In the genomic region with DNA sequence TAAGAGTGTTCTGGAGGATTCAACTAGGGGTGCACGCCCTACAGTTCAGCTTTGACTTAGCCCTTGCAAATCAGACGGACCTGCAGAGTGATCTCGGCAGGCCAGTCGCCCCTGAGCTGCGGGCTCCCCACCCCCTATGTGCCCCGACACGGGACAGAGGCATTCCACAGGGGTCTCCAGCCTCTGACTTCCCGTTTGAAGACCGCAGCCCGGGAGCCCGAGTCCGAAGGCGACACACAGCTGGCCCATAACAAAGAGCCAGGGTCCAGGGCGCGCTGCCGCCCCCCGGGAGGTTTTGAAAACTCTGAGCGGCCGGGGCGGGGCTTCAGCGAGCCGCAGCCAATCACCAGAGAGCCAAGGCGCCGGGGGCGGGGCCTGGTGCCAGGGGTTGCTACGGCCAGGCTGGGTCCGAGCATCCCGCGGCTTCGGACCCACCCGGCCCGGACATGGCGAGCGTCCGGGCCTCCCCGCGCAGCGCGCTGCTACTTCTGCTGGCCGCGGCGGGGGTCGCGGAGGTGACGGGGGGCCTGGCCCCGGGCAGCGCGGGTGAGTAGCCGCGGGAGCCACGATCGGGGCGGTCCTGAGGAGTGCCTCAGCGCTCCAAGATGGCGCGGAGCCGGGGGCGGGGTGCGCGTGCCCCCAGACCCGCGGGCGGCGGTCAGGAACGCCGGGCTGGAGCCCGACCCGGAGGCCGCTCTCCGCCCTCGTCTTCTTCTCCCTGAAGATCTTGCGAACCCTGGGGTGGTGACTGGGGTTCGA, we compare ENCODE assay signal across 8 mouse cellular contexts. TPM values are rescaled to one million over a fixed set of nuclear protein-coding genes. Genes with fewer than 3 reads are reported as not detected.
DNase-seq lines count a peak whose midpoint lies in the region; ATAC-seq and TF ChIP-seq lines count a peak whose summit lies in the region.

A gene (plus strand): TSS at position 371 of the 759 bp plus-strand sequence.

- H3K4me2 ChIP-seq in forebrain, embryonic 13.5 days = peak within 1 kb of the TSS; percentile 94
- H3K4me2 ChIP-seq in heart, postnatal 0 days (ENCODE audit: low read depth, low read length) = peak within 1 kb of the TSS; percentile 96
- peak within 1 kb of the TSS; percentile 74 for H3K4me2 ChIP-seq in liver, embryonic 16.5 days (ENCODE audit: low read depth, low read length)
- peak within 1 kb of the TSS; percentile 89 for H3K4me2 ChIP-seq in neural tube, embryonic 13.5 days

- TF ChIP-seq CTCF in E14TG2a.4 (conservative IDR thresholded peaks at IDR 0.05; ENCODE audit: low read length) = no peak
- no peak for TF ChIP-seq CTCF in heart, postnatal 0 days (IDR thresholded peaks at IDR 0.05; ENCODE audit: low read depth)

- H3K27me3 ChIP-seq in E14TG2a.4 (ENCODE audit: insufficient read depth, low read length) = peaks cover 39% of the 10 kb centered on the region
- H3K27me3 ChIP-seq in forebrain, embryonic 13.5 days = no peaks in the 10 kb centered on the region
- H3K27me3 ChIP-seq in heart, postnatal 0 days (ENCODE audit: control insufficient read depth, insufficient read depth, low read length) = no peaks in the 10 kb centered on the region
- peaks cover 9% of the 10 kb centered on the region for H3K27me3 ChIP-seq in liver, embryonic 16.5 days (ENCODE audit: control insufficient read depth, insufficient read depth, low read depth, low read length)
- no peaks in the 10 kb centered on the region for H3K27me3 ChIP-seq in neural tube, embryonic 13.5 days

- DNase-seq in c-Kit-positive CD71-positive TER-119-positive erythroid progenitor cells, embryonic 14.5 days (ENCODE audit: low spot score) = peak; percentile 48
- peak; percentile 71 for DNase-seq in heart, postnatal 0 days (ENCODE audit: low spot score)
- peak; percentile 83 to 95 for DNase-seq in kidney, postnatal 36 days
- DNase-seq in testis, postnatal 10 days (ENCODE audit: low spot score) = peak; percentile 96

- peak; percentile 95 for ATAC-seq in forebrain, embryonic 13.5 days
- peak; percentile 90 for ATAC-seq in heart, postnatal 0 days (ENCODE audit: insufficient read depth, low read depth)
- peak; percentile 85 for ATAC-seq in liver, embryonic 16.5 days (ENCODE audit: low read depth)
- ATAC-seq in neural tube, embryonic 13.5 days (ENCODE audit: low read depth) = peak; percentile 93

- H3K9me3 ChIP-seq in E14TG2a.4 (ENCODE audit: low read length) = no peaks in the 10 kb centered on the region
- H3K9me3 ChIP-seq in forebrain, embryonic 13.5 days (replicated peaks) = peaks cover 4% of the 10 kb centered on the region; the same call in 1 of the 2 replicates
- no peaks in the 10 kb centered on the region for H3K9me3 ChIP-seq in heart, postnatal 0 days (replicated peaks; ENCODE audit: control insufficient read depth, low read length)
- no peaks in the 10 kb centered on the region for H3K9me3 ChIP-seq in liver, embryonic 16.5 days (replicated peaks; ENCODE audit: control insufficient read depth, low read length)
- no peaks in the 10 kb centered on the region for H3K9me3 ChIP-seq in neural tube, embryonic 13.5 days

- peaks cover 11% of the 10 kb centered on the region for H3K4me1 ChIP-seq in E14TG2a.4 (replicated peaks; ENCODE audit: low read depth, low read length)
- peaks cover 29% of the 10 kb centered on the region for H3K4me1 ChIP-seq in forebrain, embryonic 13.5 days
- H3K4me1 ChIP-seq in heart, postnatal 0 days (ENCODE audit: control insufficient read depth, insufficient read depth) = no peaks in the 10 kb centered on the region; the same call in 1 of the 2 replicates
- H3K4me1 ChIP-seq in liver, embryonic 16.5 days (ENCODE audit: control insufficient read depth, low read depth, low read length) = peaks cover 6% of the 10 kb centered on the region
- peaks cover 30% of the 10 kb centered on the region for H3K4me1 ChIP-seq in neural tube, embryonic 13.5 days (replicated peaks)

- H3K27ac ChIP-seq in forebrain, embryonic 13.5 days = peak within 1 kb of the TSS; percentile 62
- H3K27ac ChIP-seq in heart, postnatal 0 days (ENCODE audit: low read depth) = peak within 1 kb of the TSS; percentile 54
- no peak within 1 kb of the TSS for H3K27ac ChIP-seq in liver, embryonic 16.5 days (ENCODE audit: low read length)
- H3K27ac ChIP-seq in neural tube, embryonic 13.5 days (replicated peaks) = peak within 1 kb of the TSS; percentile 85

- no peaks in the 10 kb centered on the region for H3K36me3 ChIP-seq in E14TG2a.4 (ENCODE audit: insufficient read depth, low read length)
- H3K36me3 ChIP-seq in forebrain, embryonic 13.5 days (ENCODE audit: poor library complexity, severe bottlenecking) = no peaks in the 10 kb centered on the region
- H3K36me3 ChIP-seq in heart, postnatal 0 days (replicated peaks; ENCODE audit: control insufficient read depth, insufficient read depth, low read length) = no peaks in the 10 kb centered on the region
- H3K36me3 ChIP-seq in liver, embryonic 16.5 days (ENCODE audit: control insufficient read depth, insufficient read depth) = no peaks in the 10 kb centered on the region
- no peaks in the 10 kb centered on the region for H3K36me3 ChIP-seq in neural tube, embryonic 13.5 days

- WGBS in forebrain, embryonic 13.5 days = under 1% methylated on average over 65 of the region's 73 CpGs
- 2% methylated on average over 66 of the region's 73 CpGs for WGBS in heart, postnatal 0 days
- WGBS in liver, embryonic 16.5 days (ENCODE audit: insufficient replicate concordance) = under 1% methylated on average over 72 of the region's 73 CpGs
- WGBS in neural tube, embryonic 13.5 days = under 1% methylated on average over 70 of the region's 73 CpGs

- peak within 1 kb of the TSS; percentile 84 for H3K9ac ChIP-seq in forebrain, embryonic 13.5 days
- H3K9ac ChIP-seq in heart, postnatal 0 days (replicated peaks; ENCODE audit: low read depth, low read length) = peak within 1 kb of the TSS; percentile 67
- H3K9ac ChIP-seq in liver, embryonic 16.5 days (ENCODE audit: low read depth, low read length) = peak within 1 kb of the TSS; percentile 30
- peak within 1 kb of the TSS; percentile 87 for H3K9ac ChIP-seq in neural tube, embryonic 13.5 days

- no peak for TF ChIP-seq EP300 in heart, postnatal 0 days (IDR thresholded peaks at IDR 0.05; ENCODE audit: low read depth)

- peak within 1 kb of the TSS; percentile 94 for H3K4me3 ChIP-seq in E14TG2a.4 (replicated peaks; ENCODE audit: low read length)
- H3K4me3 ChIP-seq in forebrain, embryonic 13.5 days = peak within 1 kb of the TSS; percentile 89
- H3K4me3 ChIP-seq in heart, postnatal 0 days (ENCODE audit: low read depth, low read length) = peak within 1 kb of the TSS; percentile 82
- peak within 1 kb of the TSS; percentile 72 for H3K4me3 ChIP-seq in liver, embryonic 16.5 days (ENCODE audit: low read depth, low read length)
- peak within 1 kb of the TSS; percentile 83 for H3K4me3 ChIP-seq in neural tube, embryonic 13.5 days

RNA-seq across cellular contexts. Expression of the gene that starts here (rescaled TPM):
- polyA plus RNA-seq in forebrain, embryonic 13.5 days (2015; fragmentation: Nextera tagmentation; extraction: Ambion mirVana) = 4.4 and 4.8 TPM in 2 replicates
- total RNA-seq in heart, postnatal 0 days (2014; rRNA removed; ENCODE audit: low replicate concordance) = 5.6 TPM in 2 replicates
- 4.0 and 4.1 TPM in 2 replicates for polyA plus RNA-seq in heart, postnatal 0 days (2015; fragmentation: Nextera tagmentation; extraction: Ambion mirVana)
- polyA plus RNA-seq in liver, embryonic 16.5 days (2015; fragmentation: Nextera tagmentation; extraction: Ambion mirVana) = 1.7 and 2.1 TPM in 2 replicates
- polyA plus RNA-seq in neural tube, embryonic 13.5 days (2015; fragmentation: Nextera tagmentation; extraction: Ambion mirVana) = 9.1 and 11.5 TPM in 2 replicates

Comparison
In these comparisons a context has a peak if more than half of its experiments do, and no peak if none do; other contexts are left out.
1. H3K9ac ChIP-seq: peak in every context shown above with its lines; median percentile 87 in neural tube, embryonic 13.5 days; 84 in forebrain, embryonic 13.5 days; 67 in heart, postnatal 0 days; 30 in liver, embryonic 16.5 days.